Mouse (Mus musculus) liver, postnatal 0 days (tissue): ENCODE measurements at regions not wholly inside any gene's neighbourhood (a gene's known extent, or its start where the extent isn't known, plus 50 kb on each side); places are given as distances from the start of the nearest gene placed in this dataset.

Experiments
- CTCF ChIP-seq: sonication (generic); IDR thresholded peaks from 2 replicates; pipeline ENCODE4 v1.5.1; 2016; ENCODE audit warnings: antibody characterized with exemption, low read depth
- EP300 ChIP-seq: IDR thresholded peaks from 2 replicates; pipeline ENCODE4 v1.6.1; 2016; ENCODE audit warnings: antibody characterized with exemption, low read depth, mild to moderate bottlenecking

- TF ChIP-seq CTCF, result no peak
- TF ChIP-seq EP300, result no peak
Observed at GRCm38 (mm10) chr7:73196851-73197531, 178.3 kb upstream of the Rgma start.
